8 mouse cellular contexts compared by ENCODE assay signal in genomic region chr7:24883896-24884692, GRCm38 (mm10). TPM values are rescaled to one million over a fixed set of nuclear protein-coding genes. Genes with fewer than 3 reads are reported as not detected.
DNase-seq lines count a peak whose midpoint lies in the region; ATAC-seq and TF ChIP-seq lines count a peak whose summit lies in the region.

Gene Rps19, plus strand, starts transcription at chr7:24884371.

- peak within 1 kb of the TSS; percentile 69 for H3K4me2 ChIP-seq in heart, embryonic 15.5 days
- peak within 1 kb of the TSS; percentile 65 for H3K4me2 ChIP-seq in liver, embryonic 14.5 days (ENCODE audit: low read depth)
- H3K4me2 ChIP-seq in neural tube, embryonic 11.5 days (ENCODE audit: low read depth), result peak within 1 kb of the TSS; percentile 83
- peak within 1 kb of the TSS; percentile 74 for H3K4me2 ChIP-seq in stomach, postnatal 0 days (replicated peaks; ENCODE audit: low read depth)

- H3K36me3 ChIP-seq in forebrain, embryonic 10.5 days (replicated peaks), result peaks cover 40% of the 10 kb centered on the region
- peaks cover 35% of the 10 kb centered on the region for H3K36me3 ChIP-seq in heart, embryonic 15.5 days
- peaks cover 39% of the 10 kb centered on the region for H3K36me3 ChIP-seq in liver, embryonic 14.5 days (replicated peaks; ENCODE audit: control insufficient read depth, insufficient read depth, low read depth)
- H3K36me3 ChIP-seq in neural tube, embryonic 11.5 days (ENCODE audit: control insufficient read depth, insufficient read depth, low read length), result peaks cover 12% of the 10 kb centered on the region
- no peaks in the 10 kb centered on the region; the same call in none of the 2 replicates for H3K36me3 ChIP-seq in stomach, postnatal 0 days (ENCODE audit: control insufficient read depth, insufficient read depth, low read length)

- H3K4me3 ChIP-seq in forebrain, embryonic 10.5 days, result peak within 1 kb of the TSS; percentile 99
- peak within 1 kb of the TSS; percentile 87 for H3K4me3 ChIP-seq in heart, embryonic 15.5 days
- H3K4me3 ChIP-seq in liver, embryonic 14.5 days (ENCODE audit: insufficient read depth in 1 of 2, low read depth in 2 of 2, low read length in 2 of 2), result peak within 1 kb of the TSS; percentile 87 to 89
- H3K4me3 ChIP-seq in neural tube, embryonic 11.5 days (ENCODE audit: low read depth, low read length), result peak within 1 kb of the TSS; percentile 97
- H3K4me3 ChIP-seq in stomach, postnatal 0 days (ENCODE audit: low read depth, low read length), result peak within 1 kb of the TSS; percentile 100

- ATAC-seq in heart, embryonic 15.5 days (replicated peaks; ENCODE audit: insufficient number of reproducible peaks, insufficient read depth, low FRiP score, low read depth), result peak; percentile 94
- ATAC-seq in liver, embryonic 14.5 days (ENCODE audit: insufficient read depth), result peak; percentile 92
- ATAC-seq in neural tube, embryonic 11.5 days (ENCODE audit: insufficient read depth, low FRiP score, low TSS enrichment), result peak; percentile 88
- peak; percentile 97 for ATAC-seq in stomach, postnatal 0 days (ENCODE audit: low FRiP score, low TSS enrichment)

- TF ChIP-seq CTCF in liver, embryonic 14.5 days (IDR thresholded peaks at IDR 0.05; ENCODE audit: low read depth), result peak; percentile 82
- peak; percentile 73 for TF ChIP-seq CTCF in stomach, postnatal 0 days (IDR thresholded peaks at IDR 0.05; ENCODE audit: low read depth)

- no peaks in the 10 kb centered on the region for H3K9me3 ChIP-seq in forebrain, embryonic 10.5 days
- no peaks in the 10 kb centered on the region for H3K9me3 ChIP-seq in heart, embryonic 15.5 days (replicated peaks)
- no peaks in the 10 kb centered on the region for H3K9me3 ChIP-seq in liver, embryonic 14.5 days (ENCODE audit: control insufficient read depth, low read length)
- no peaks in the 10 kb centered on the region for H3K9me3 ChIP-seq in neural tube, embryonic 11.5 days (ENCODE audit: control insufficient read depth, low read length)
- H3K9me3 ChIP-seq in stomach, postnatal 0 days (ENCODE audit: control insufficient read depth, low read length), result no peaks in the 10 kb centered on the region

- WGBS in forebrain, embryonic 10.5 days, result under 1% methylated on average over 57 of the region's 57 CpGs
- WGBS in heart, embryonic 15.5 days, result under 1% methylated on average over 57 of the region's 57 CpGs
- WGBS in liver, embryonic 14.5 days (ENCODE audit: insufficient replicate concordance), result under 1% methylated on average over 57 of the region's 57 CpGs
- WGBS in neural tube, embryonic 11.5 days, result under 1% methylated on average over 56 of the region's 57 CpGs
- WGBS in stomach, postnatal 0 days, result under 1% methylated on average over 51 of the region's 57 CpGs

- H3K27me3 ChIP-seq in forebrain, embryonic 10.5 days (ENCODE audit: poor library complexity, severe bottlenecking), result no peaks in the 10 kb centered on the region
- no peaks in the 10 kb centered on the region for H3K27me3 ChIP-seq in heart, embryonic 15.5 days
- H3K27me3 ChIP-seq in liver, embryonic 14.5 days (ENCODE audit: control insufficient read depth, insufficient read depth, low read length), result no peaks in the 10 kb centered on the region
- H3K27me3 ChIP-seq in neural tube, embryonic 11.5 days (ENCODE audit: control insufficient read depth, insufficient read depth, low read length), result no peaks in the 10 kb centered on the region
- H3K27me3 ChIP-seq in stomach, postnatal 0 days (ENCODE audit: control insufficient read depth, insufficient read depth, low read length), result no peaks in the 10 kb centered on the region

- DNase-seq in CD8-positive naive resting alpha-beta T cell, adult 2 months (ENCODE audit: low read depth in 2 of 2, low spot score in 2 of 2), result peak; percentile 96 to 97
- DNase-seq in c-Kit-positive CD71-negative TER-119-negative erythroid progenitor cells, embryonic 14.5 days (ENCODE audit: low read depth), result peak; percentile 99
- DNase-seq in forebrain, embryonic 10.5 days (ENCODE audit: extremely low spot score, low spot score), result peak; percentile 97
- DNase-seq in kidney, postnatal 25 days, result peak; percentile 99 to 100
- peak; percentile 98 to 99 (median 99) for DNase-seq in liver, embryonic 14.5 days (ENCODE audit: low read depth in 3 of 3, low spot score in 3 of 3)
- DNase-seq in neural tube, embryonic 11.5 days (ENCODE audit: low spot score), result peak; percentile 99
- peak; percentile 99 for DNase-seq in stomach, postnatal 0 days (ENCODE audit: low spot score)

- peak within 1 kb of the TSS; percentile 99 for H3K9ac ChIP-seq in heart, embryonic 15.5 days
- H3K9ac ChIP-seq in liver, embryonic 14.5 days (replicated peaks), result peak within 1 kb of the TSS; percentile 96
- H3K9ac ChIP-seq in neural tube, embryonic 11.5 days (ENCODE audit: low read length), result peak within 1 kb of the TSS; percentile 100
- H3K9ac ChIP-seq in stomach, postnatal 0 days (ENCODE audit: low read length), result peak within 1 kb of the TSS; percentile 100

- peaks cover 47% of the 10 kb centered on the region for H3K4me1 ChIP-seq in forebrain, embryonic 10.5 days
- H3K4me1 ChIP-seq in heart, embryonic 15.5 days (replicated peaks), result peaks cover 31% of the 10 kb centered on the region
- H3K4me1 ChIP-seq in liver, embryonic 14.5 days (replicated peaks; ENCODE audit: control insufficient read depth in 2 of 2, insufficient read depth in 2 of 2, low read length in 1 of 2), result peaks cover 7 to 23% of the 10 kb centered on the region in 2 experiments; a peak in 3 of 4 replicates
- H3K4me1 ChIP-seq in neural tube, embryonic 11.5 days (ENCODE audit: control insufficient read depth, insufficient read depth, low read length), result peaks cover 15% of the 10 kb centered on the region
- H3K4me1 ChIP-seq in stomach, postnatal 0 days (replicated peaks; ENCODE audit: control insufficient read depth, insufficient read depth), result peaks cover 9% of the 10 kb centered on the region; the same call in 1 of the 2 replicates

- H3K27ac ChIP-seq in forebrain, embryonic 10.5 days, result peak within 1 kb of the TSS; percentile 100
- peak within 1 kb of the TSS; percentile 92 for H3K27ac ChIP-seq in heart, embryonic 15.5 days
- peak within 1 kb of the TSS; percentile 86 for H3K27ac ChIP-seq in liver, embryonic 14.5 days
- H3K27ac ChIP-seq in neural tube, embryonic 11.5 days (ENCODE audit: low read depth, low read length), result peak within 1 kb of the TSS; percentile 80
- H3K27ac ChIP-seq in stomach, postnatal 0 days (replicated peaks), result peak within 1 kb of the TSS; percentile 97

- TF ChIP-seq EP300 in liver, embryonic 14.5 days (IDR thresholded peaks at IDR 0.05; ENCODE audit: low read depth), result peak; percentile 90
- peak; percentile 100 for TF ChIP-seq EP300 in stomach, postnatal 0 days (optimal IDR thresholded peaks at IDR 0.05)

RNA-seq across cellular contexts. Expression of gene Rps19, which starts in this region (rescaled TPM):
- polyA plus RNA-seq in forebrain, embryonic 10.5 days (2016; fragmentation: Nextera tagmentation; extraction: Ambion mirVana), result 2,087 and 2,135 TPM in 2 replicates
- polyA plus RNA-seq in heart, embryonic 15.5 days (2015; fragmentation: Nextera tagmentation; extraction: Ambion mirVana), result 1,190 and 1,237 TPM in 2 replicates
- 418 and 615 TPM in 2 replicates for polyA plus RNA-seq in liver, embryonic 14.5 days (2012; rRNA removed)
- 1,649 and 1,654 TPM in 2 replicates for polyA plus RNA-seq in liver, embryonic 14.5 days (2014; fragmentation: Nextera tagmentation; extraction: Ambion mirVana)
- 1,782 and 1,828 TPM in 2 replicates for polyA plus RNA-seq in neural tube, embryonic 11.5 days (2014; fragmentation: Nextera tagmentation; extraction: Ambion mirVana)
- 2,060 and 2,085 TPM in 2 replicates for polyA plus RNA-seq in stomach, postnatal 0 days (2015; fragmentation: Nextera tagmentation; extraction: Ambion mirVana)

Comparison
In these comparisons a context has a peak if more than half of its experiments do, and no peak if none do; other contexts are left out.
1. Peak in every context shown above with its lines: DNase-seq, ATAC-seq, H3K4me3 ChIP-seq and H3K27ac ChIP-seq.